Mouse (Mus musculus): ENCODE measurements around the gene Hist1h2ac.
A peak's percentile ranks its signal among the peaks of the same experiment; 100 is the strongest.

Gene Hist1h2ac

GRCm38 (mm10) chr13:23700786-23701520 lies 17.2 kb upstream of the Hist1h2ac start:
- DNase-seq (ENCODE audit: inconsistent age in 2 of 2, low spot score in 1 of 2), result peak; percentile 79 to 93

GRCm38 (mm10) chr13:23699767-23700166 lies 16.0 kb upstream of the Hist1h2ac start:
- peak in 1 of 2 experiments; percentile 21 for DNase-seq (ENCODE audit: inconsistent age in 2 of 2, low spot score in 1 of 2)

DNA sequence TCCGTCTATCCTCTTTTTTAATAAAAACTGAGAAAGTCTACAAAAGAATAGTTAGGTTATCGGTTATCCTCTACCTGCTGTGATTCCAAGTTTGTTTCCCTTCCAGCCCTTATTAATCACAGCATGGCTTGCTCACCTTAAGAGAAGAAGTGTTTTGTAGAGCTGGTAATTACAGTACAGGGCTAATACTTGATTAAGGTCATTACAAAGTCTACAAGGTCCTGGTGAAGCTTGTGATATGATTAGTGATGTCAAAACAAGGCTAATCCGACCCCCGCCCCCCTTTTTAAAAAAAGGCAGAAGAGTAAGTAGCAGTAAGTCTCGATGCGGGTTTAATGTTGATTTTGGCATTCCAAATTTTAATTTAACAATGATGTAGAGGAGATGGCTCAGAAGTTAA lies 15.2 kb upstream of the Hist1h2ac start:
- DNase-seq (ENCODE audit: inconsistent age in 2 of 2, low spot score in 1 of 2), result no peak

GRCm38 (mm10) chr13:23698300-23698693 lies 14.5 kb upstream of the Hist1h2ac start, which contains the start of gene Hist1h4c:
Gene Hist1h4c, minus strand, starts transcription at chr13:23698454.
- peak; percentile 98 to 100 for DNase-seq (ENCODE audit: inconsistent age in 2 of 2, low spot score in 1 of 2)

DNA sequence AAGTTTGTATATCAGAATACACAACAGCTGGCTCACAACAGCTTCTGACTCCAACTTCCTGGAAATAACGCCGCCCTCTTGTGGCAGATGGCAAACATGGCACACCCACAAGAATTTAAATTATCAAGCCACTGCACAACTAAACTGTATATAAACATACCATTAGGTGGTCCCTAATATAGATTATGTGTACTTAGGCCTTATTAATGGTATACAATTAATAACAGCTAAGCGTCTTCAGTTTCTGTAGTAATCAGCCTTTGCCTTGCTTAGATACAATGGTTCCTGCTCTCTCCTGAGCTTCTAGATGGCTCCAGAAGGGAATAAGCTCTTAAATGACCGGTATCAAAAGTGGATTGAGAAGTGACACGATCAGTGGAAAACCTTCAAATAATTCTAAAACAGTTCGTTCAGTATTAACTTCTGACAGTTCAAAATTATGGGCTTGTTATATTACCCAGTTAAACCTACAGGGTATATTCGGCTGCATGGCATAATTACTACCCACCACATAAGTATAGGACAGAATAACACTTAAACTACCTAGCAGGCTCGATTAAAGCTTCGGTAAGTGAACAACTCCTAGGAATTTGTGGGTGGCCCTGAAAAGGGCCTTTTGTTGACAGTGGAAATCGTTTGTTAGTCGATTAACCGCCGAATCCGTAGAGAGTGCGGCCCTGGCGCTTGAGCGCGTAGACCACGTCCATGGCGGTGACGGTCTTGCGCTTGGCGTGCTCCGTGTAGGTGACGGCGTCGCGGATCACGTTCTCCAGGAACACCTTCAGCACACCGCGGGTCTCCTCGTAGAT lies 13.9 kb upstream of the Hist1h2ac start:
- DNase-seq (ENCODE audit: inconsistent age in 2 of 2, low spot score in 1 of 2), result peak; percentile 48 to 81

GRCm38 (mm10) chr13:23696061-23696474 lies 12.3 kb upstream of the Hist1h2ac start:
- peak in 1 of 2 experiments; percentile 65 for DNase-seq (ENCODE audit: inconsistent age in 2 of 2, low spot score in 1 of 2)

DNA sequence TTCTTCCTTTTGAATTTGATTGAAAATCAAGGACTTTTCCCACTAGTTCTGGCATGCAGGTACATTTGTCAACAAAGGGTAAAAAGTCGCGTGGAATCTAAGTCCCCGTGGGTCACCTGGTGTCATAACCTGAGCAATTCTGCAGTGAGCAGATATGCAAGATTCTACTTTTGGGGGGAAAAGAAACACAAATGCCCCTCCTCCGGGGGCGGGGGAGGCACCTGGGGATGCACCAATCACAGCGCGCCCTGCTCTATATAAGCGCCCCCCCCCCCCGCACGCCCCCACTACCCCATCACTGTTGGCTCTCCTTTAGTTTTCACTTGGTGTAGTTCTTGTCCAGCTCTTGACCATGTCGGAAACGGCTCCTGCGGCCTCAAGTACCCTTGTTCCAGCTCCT lies 11.8 kb upstream of the Hist1h2ac start, which contains the start of gene Hist1h1t:
Hist1h1t (plus strand) TSS at position 301 of the 400 bp plus-strand sequence.
- DNase-seq (ENCODE audit: inconsistent age in 2 of 2, low spot score in 1 of 2), result no peak

GRCm38 (mm10) chr13:23694956-23695355 lies 11.2 kb upstream of the Hist1h2ac start:
- DNase-seq (ENCODE audit: inconsistent age in 2 of 2, low spot score in 1 of 2), result no peak

DNA sequence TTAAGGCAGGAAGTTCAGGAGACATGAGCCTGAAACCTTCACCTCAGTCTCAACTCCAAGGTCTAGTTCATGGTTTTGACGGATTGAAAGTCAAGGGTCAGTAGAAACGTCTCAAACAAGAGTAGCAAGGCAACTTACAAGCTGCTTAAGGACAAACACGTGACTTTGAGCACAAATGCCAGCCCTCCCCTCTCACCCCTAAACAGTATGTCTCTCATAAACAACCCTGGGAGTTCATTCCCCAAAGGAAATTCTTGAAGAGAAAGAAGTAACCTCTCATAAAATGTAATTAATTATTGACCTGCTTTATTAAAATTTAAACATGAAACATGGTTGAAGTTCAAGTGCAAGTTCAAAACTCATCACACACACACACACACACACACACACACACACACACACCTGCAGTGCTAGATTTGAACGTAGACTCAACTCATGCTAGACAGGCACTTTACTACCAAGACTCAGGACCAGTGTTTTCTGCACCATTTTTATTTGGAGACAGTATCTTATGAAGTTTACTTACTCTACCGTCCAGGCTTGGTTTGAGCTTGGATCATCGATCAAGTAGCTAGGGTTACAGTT lies 10.2 kb upstream of the Hist1h2ac start:
- DNase-seq (ENCODE audit: inconsistent age in 2 of 2, low spot score in 1 of 2), result peak in 1 of 2 experiments; percentile 15

DNA sequence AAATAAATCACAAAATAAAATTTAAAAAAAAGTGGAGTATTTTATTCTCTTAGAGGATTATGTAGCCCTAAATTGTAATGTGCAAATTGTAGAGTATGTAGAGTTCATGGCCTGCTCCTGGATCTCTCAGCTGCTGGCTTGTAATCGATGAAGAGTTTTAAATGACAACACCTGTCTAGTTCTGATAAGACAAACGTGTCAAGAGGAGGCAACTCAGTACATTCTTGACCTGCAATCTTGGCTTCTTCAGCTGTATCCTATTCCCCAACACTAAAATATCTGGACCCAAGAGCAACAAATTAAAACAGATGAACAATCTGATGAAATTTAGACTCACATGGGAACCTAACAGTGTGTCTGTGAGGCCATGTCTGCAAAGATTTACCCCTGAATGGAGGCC lies 5.7 kb upstream of the Hist1h2ac start:
- no peak for DNase-seq (ENCODE audit: inconsistent age in 2 of 2, low spot score in 1 of 2)

- no peak for DNase-seq (ENCODE audit: inconsistent age in 2 of 2, low spot score in 1 of 2)
Measured at GRCm38 (mm10) chr13:23688956-23689355, 5.2 kb upstream of the Hist1h2ac start.

GRCm38 (mm10) chr13:23687907-23688306 lies 4.2 kb upstream of the Hist1h2ac start:
- DNase-seq (ENCODE audit: inconsistent age in 2 of 2, low spot score in 1 of 2), result peak in 1 of 2 experiments; percentile 66

DNA sequence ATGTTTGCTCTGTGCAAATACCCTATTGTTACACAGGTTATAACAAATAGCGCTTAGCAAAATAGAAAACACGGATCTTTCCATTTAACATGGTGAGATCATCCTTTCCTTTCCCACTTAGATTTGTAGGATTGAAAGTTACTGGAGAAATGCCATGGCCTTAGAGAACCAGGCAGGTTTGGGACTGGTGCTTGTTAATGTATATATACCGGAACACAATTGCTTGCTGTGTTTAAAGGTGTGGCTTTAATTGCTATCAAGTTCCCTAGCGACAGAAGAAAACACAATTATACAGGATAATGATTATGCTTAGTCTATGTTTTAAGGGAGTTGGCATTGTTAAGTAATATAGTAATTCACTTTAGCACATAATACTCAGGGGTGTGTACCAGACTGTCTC lies 3.4 kb upstream of the Hist1h2ac start:
- DNase-seq (ENCODE audit: inconsistent age in 2 of 2, low spot score in 1 of 2), result no peak

GRCm38 (mm10) chr13:23685966-23686365 lies 2.2 kb upstream of the Hist1h2ac start:
- DNase-seq (ENCODE audit: inconsistent age in 2 of 2, low spot score in 1 of 2), result peak in 1 of 2 experiments; percentile 70

DNA sequence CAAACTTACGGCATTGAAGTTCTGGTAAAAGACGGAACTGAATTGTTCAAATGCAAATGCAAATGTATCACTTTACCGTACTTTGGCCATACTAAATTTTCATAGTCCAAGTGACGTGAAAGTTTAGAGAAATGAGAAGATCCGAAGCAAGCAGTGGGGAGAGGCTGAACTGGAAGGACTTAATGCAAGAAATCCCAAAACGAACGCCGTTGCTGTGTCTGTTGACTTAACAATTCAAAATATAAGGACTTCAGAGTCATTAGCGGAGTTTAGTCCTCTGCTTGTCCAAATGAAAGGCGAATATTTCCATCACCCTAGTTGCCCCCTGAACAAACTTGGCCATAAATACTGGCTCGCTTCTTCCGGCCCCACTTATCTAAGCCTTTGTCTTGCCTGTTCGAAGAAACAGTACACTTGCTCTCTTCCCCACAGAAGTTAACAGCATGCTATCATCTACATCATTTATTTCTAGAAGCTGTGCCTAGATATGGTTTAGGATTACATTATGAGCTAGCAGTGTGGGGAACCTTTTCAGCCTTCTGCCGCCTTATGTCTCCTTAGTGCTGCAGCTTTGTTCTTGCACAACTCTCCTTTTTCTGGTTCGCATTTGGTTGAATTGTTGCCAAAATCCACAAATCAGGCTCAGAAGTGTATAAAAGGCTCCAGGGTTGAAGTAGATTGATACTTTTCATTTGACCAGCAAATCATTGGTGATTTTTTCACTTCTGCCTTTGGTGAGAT lies 1.5 kb upstream of the Hist1h2ac start:
- DNase-seq (ENCODE audit: inconsistent age in 2 of 2, low spot score in 1 of 2), result peak; percentile 26 to 86

DNA sequence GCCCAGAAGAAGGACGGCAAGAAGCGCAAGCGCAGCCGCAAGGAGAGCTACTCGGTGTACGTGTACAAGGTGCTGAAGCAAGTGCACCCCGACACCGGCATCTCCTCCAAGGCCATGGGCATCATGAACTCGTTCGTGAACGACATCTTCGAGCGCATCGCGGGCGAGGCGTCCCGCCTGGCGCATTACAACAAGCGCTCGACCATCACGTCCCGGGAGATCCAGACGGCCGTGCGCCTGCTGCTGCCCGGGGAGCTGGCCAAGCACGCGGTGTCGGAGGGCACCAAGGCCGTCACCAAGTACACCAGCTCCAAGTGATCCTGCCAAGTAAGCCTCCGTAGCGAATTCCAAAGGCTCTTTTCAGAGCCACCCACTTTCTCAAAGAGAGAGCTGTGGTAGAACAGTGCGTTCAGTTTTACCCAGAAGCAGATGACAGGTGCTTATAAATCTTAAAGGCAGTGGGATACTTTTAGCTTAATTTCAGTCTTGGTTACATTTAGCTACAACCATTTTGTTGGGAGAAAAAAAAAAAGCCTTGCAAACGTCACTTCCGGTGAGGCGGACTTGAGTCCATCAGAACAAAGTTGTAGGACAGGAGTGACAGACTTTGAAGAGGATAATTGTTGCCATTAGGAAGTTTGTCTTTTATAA lies 672 bp upstream of the Hist1h2ac start:
- peak; percentile 55 to 88 for DNase-seq (ENCODE audit: inconsistent age in 2 of 2, low spot score in 1 of 2)

GRCm38 (mm10) chr13:23682947-23683754 lies 597 bp downstream of the Hist1h2ac start:
- DNase-seq (ENCODE audit: inconsistent age in 2 of 2, low spot score in 1 of 2), result peak in 1 of 2 experiments; percentile 67

- no peak for DNase-seq (ENCODE audit: inconsistent age in 2 of 2, low spot score in 1 of 2)
Measured at GRCm38 (mm10) chr13:23682623-23682946, 1.2 kb downstream of the Hist1h2ac start.

DNA sequence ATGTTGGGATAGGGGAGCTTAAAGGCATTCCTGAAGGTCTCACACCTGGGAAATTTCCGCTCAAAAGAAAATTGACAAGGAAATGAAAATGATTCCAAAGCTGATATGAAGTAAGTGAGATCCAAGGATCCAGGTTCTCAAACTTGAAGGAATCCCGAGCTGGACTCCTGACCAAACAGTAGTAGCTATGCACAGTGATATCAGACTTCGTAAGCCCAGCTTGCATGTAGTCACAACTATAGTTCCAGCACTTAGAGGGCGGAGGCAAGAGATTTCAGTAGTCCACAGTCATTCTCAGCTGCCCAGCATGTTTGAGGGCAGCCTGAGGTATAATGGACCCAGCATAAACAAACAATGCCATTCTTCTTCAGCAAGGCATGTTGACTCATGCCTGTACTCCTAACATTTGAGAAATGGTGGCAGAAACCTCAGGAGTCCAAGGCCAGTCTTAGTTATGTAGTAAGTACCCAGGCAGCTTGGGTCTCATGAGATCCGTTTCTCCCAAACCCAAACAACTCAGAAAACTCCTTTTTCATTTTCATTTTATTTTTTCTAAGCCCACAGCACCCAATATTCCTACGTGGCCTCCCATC lies 1.7 kb downstream of the Hist1h2ac start:
- DNase-seq (ENCODE audit: inconsistent age in 2 of 2, low spot score in 1 of 2), result no peak

Measured in adrenal gland, adult (tissue).